Mouse (Mus musculus): ENCODE measurements around the gene Ucma. TPM values are rescaled to one million over a fixed set of nuclear protein-coding genes. Genes with fewer than 3 reads are reported as not detected.
A peak's percentile ranks its signal among the peaks of the same experiment; 100 is the strongest.

The Ucma gene
- polyA plus RNA-seq, 1 experiment from 2014 or later, result not detected

- WGBS, result 90% methylated on average over 11 of the region's 11 CpGs
- no peak for DNase-seq (ENCODE audit: low spot score)
- H3K27me3 ChIP-seq (replicated peaks; ENCODE audit: control insufficient read depth, insufficient read depth, low read length), result no peaks in the 10 kb centered on the region
- no peak overlapping the region for H3K9ac ChIP-seq (ENCODE audit: low read depth, low read length)
- no peak for ATAC-seq (replicated peaks; ENCODE audit: low FRiP score)
- H3K4me1 ChIP-seq (replicated peaks; ENCODE audit: control insufficient read depth, insufficient read depth, low read length), result no peaks in the 10 kb centered on the region
- no peaks in the 10 kb centered on the region for H3K9me3 ChIP-seq (ENCODE audit: control insufficient read depth, low read length)
- H3K4me2 ChIP-seq, result no peak overlapping the region
- no peak overlapping the region for H3K27ac ChIP-seq (ENCODE audit: low read depth, low read length)
- no peak overlapping the region for H3K4me3 ChIP-seq (ENCODE audit: low read depth, low read length)
- H3K36me3 ChIP-seq (ENCODE audit: control insufficient read depth, insufficient read depth, low read length), result peaks cover 58% of the 10 kb centered on the region
Observed at GRCm38 (mm10) chr2:4993584-4993983, 17.7 kb downstream of the Ucma start.

GRCm38 (mm10) chr2:4994436-4994835 is 18.5 kb downstream of the Ucma start:
- Histone ChIP-seq H3K9me3 (ENCODE audit: control insufficient read depth, low read length) (no peaks in the 10 kb centered on the region), H3K4me1 (replicated peaks; ENCODE audit: control insufficient read depth, insufficient read depth, low read length) (no peaks in the 10 kb centered on the region), H3K4me3 (ENCODE audit: low read depth, low read length) (no peak overlapping the region), H3K27me3 (replicated peaks; ENCODE audit: control insufficient read depth, insufficient read depth, low read length) (no peaks in the 10 kb centered on the region), H3K9ac (ENCODE audit: low read depth, low read length) (no peak overlapping the region), H3K4me2 (no peak overlapping the region), H3K27ac (ENCODE audit: low read depth, low read length) (no peak overlapping the region), H3K36me3 (ENCODE audit: control insufficient read depth, insufficient read depth, low read length) (peaks cover 60% of the 10 kb centered on the region)
- no peak for ATAC-seq (replicated peaks; ENCODE audit: low FRiP score)
- WGBS, result 89% methylated on average over 4 of the region's 4 CpGs
- DNase-seq (ENCODE audit: low spot score), result no peak

- H3K4me3 ChIP-seq (ENCODE audit: low read depth, low read length), result no peak overlapping the region
- H3K36me3 ChIP-seq (ENCODE audit: control insufficient read depth, insufficient read depth, low read length), result peaks cover 61% of the 10 kb centered on the region
- H3K4me2 ChIP-seq, result no peak overlapping the region
- WGBS, result 91% methylated on average over 11 of the region's 11 CpGs
- no peaks in the 10 kb centered on the region for H3K4me1 ChIP-seq (replicated peaks; ENCODE audit: control insufficient read depth, insufficient read depth, low read length)
- DNase-seq (ENCODE audit: low spot score), result no peak
- H3K9me3 ChIP-seq (ENCODE audit: control insufficient read depth, low read length), result no peaks in the 10 kb centered on the region
- no peaks in the 10 kb centered on the region for H3K27me3 ChIP-seq (replicated peaks; ENCODE audit: control insufficient read depth, insufficient read depth, low read length)
- no peak overlapping the region for H3K27ac ChIP-seq (ENCODE audit: low read depth, low read length)
- ATAC-seq (replicated peaks; ENCODE audit: low FRiP score), result no peak
- no peak overlapping the region for H3K9ac ChIP-seq (ENCODE audit: low read depth, low read length)
Observed at GRCm38 (mm10) chr2:4995646-4996045, 19.7 kb downstream of the Ucma start.

GRCm38 (mm10) chr2:4996421-4996824 is 20.5 kb downstream of the Ucma start:
- Histone ChIP-seq H3K4me2 (no peak overlapping the region), H3K36me3 (ENCODE audit: control insufficient read depth, insufficient read depth, low read length) (peaks cover 61% of the 10 kb centered on the region), H3K4me1 (replicated peaks; ENCODE audit: control insufficient read depth, insufficient read depth, low read length) (no peaks in the 10 kb centered on the region), H3K27me3 (replicated peaks; ENCODE audit: control insufficient read depth, insufficient read depth, low read length) (no peaks in the 10 kb centered on the region), H3K4me3 (ENCODE audit: low read depth, low read length) (no peak overlapping the region), H3K9me3 (ENCODE audit: control insufficient read depth, low read length) (no peaks in the 10 kb centered on the region), H3K27ac (ENCODE audit: low read depth, low read length) (no peak overlapping the region), H3K9ac (ENCODE audit: low read depth, low read length) (no peak overlapping the region)
- ATAC-seq (replicated peaks; ENCODE audit: low FRiP score) (no peak), DNase-seq (ENCODE audit: low spot score) (no peak)
- 91% methylated on average over 6 of the region's 6 CpGs for WGBS

GRCm38 (mm10) chr2:4998905-4999304 is 23.0 kb downstream of the Ucma start:
- H3K4me2 ChIP-seq, result no peak overlapping the region
- no peak for DNase-seq (ENCODE audit: low spot score)
- no peaks in the 10 kb centered on the region for H3K27me3 ChIP-seq (replicated peaks; ENCODE audit: control insufficient read depth, insufficient read depth, low read length)
- H3K27ac ChIP-seq (ENCODE audit: low read depth, low read length), result no peak overlapping the region
- no peak overlapping the region for H3K4me3 ChIP-seq (ENCODE audit: low read depth, low read length)
- no peaks in the 10 kb centered on the region for H3K4me1 ChIP-seq (replicated peaks; ENCODE audit: control insufficient read depth, insufficient read depth, low read length)
- no peak overlapping the region for H3K9ac ChIP-seq (ENCODE audit: low read depth, low read length)
- WGBS, result 78% methylated on average over 3 of the region's 3 CpGs
- H3K36me3 ChIP-seq (ENCODE audit: control insufficient read depth, insufficient read depth, low read length), result peaks cover 59% of the 10 kb centered on the region
- no peaks in the 10 kb centered on the region for H3K9me3 ChIP-seq (ENCODE audit: control insufficient read depth, low read length)
- ATAC-seq (replicated peaks; ENCODE audit: low FRiP score), result no peak

- no peaks in the 10 kb centered on the region for H3K9me3 ChIP-seq (ENCODE audit: control insufficient read depth, low read length)
- H3K4me1 ChIP-seq (replicated peaks; ENCODE audit: control insufficient read depth, insufficient read depth, low read length), result no peaks in the 10 kb centered on the region
- H3K9ac ChIP-seq (ENCODE audit: low read depth, low read length), result no peak overlapping the region
- 90% methylated on average over 6 of the region's 6 CpGs for WGBS
- DNase-seq (ENCODE audit: low spot score) (no peak), ATAC-seq (replicated peaks; ENCODE audit: low FRiP score) (no peak)
- peaks cover 60% of the 10 kb centered on the region for H3K36me3 ChIP-seq (ENCODE audit: control insufficient read depth, insufficient read depth, low read length)
- no peak overlapping the region for H3K27ac ChIP-seq (ENCODE audit: low read depth, low read length)
- H3K4me2 ChIP-seq, result no peak overlapping the region
- H3K4me3 ChIP-seq (ENCODE audit: low read depth, low read length), result no peak overlapping the region
- no peaks in the 10 kb centered on the region for H3K27me3 ChIP-seq (replicated peaks; ENCODE audit: control insufficient read depth, insufficient read depth, low read length)
Observed at GRCm38 (mm10) chr2:5001266-5001665, 25.3 kb downstream of the Ucma start.

- H3K36me3 ChIP-seq (ENCODE audit: control insufficient read depth, insufficient read depth, low read length), result peaks cover 56% of the 10 kb centered on the region
- H3K4me2 ChIP-seq, result no peak overlapping the region
- H3K4me3 ChIP-seq (ENCODE audit: low read depth, low read length), result no peak overlapping the region
- H3K27me3 ChIP-seq (replicated peaks; ENCODE audit: control insufficient read depth, insufficient read depth, low read length), result no peaks in the 10 kb centered on the region
- ATAC-seq (replicated peaks; ENCODE audit: low FRiP score) (no peak), DNase-seq (ENCODE audit: low spot score) (no peak)
- H3K9ac ChIP-seq (ENCODE audit: low read depth, low read length), result no peak overlapping the region
- H3K4me1 ChIP-seq (replicated peaks; ENCODE audit: control insufficient read depth, insufficient read depth, low read length), result peaks cover 11% of the 10 kb centered on the region
- WGBS, result 92% methylated on average over 4 of the region's 4 CpGs
- H3K27ac ChIP-seq (ENCODE audit: low read depth, low read length), result no peak overlapping the region
- H3K9me3 ChIP-seq (ENCODE audit: control insufficient read depth, low read length), result no peaks in the 10 kb centered on the region
Observed at GRCm38 (mm10) chr2:5007107-5007506, 31.2 kb downstream of the Ucma start.

- peak overlapping the region; percentile 82 for H3K9ac ChIP-seq (ENCODE audit: low read depth, low read length)
- H3K4me1 ChIP-seq (replicated peaks; ENCODE audit: control insufficient read depth, insufficient read depth, low read length), result peaks cover 11% of the 10 kb centered on the region
- H3K4me2 ChIP-seq, result peak overlapping the region; percentile 82
- DNase-seq (ENCODE audit: low spot score) (no peak), ATAC-seq (replicated peaks; ENCODE audit: low FRiP score) (peak; percentile 48; the same call in 1 of the 2 replicates)
- 10% methylated on average over 8 of the region's 8 CpGs for WGBS
- H3K27me3 ChIP-seq (replicated peaks; ENCODE audit: control insufficient read depth, insufficient read depth, low read length), result no peaks in the 10 kb centered on the region
- H3K4me3 ChIP-seq (ENCODE audit: low read depth, low read length), result peak overlapping the region; percentile 78
- peak overlapping the region; percentile 38 for H3K27ac ChIP-seq (ENCODE audit: low read depth, low read length)
- no peaks in the 10 kb centered on the region for H3K9me3 ChIP-seq (ENCODE audit: control insufficient read depth, low read length)
- peaks cover 24% of the 10 kb centered on the region for H3K36me3 ChIP-seq (ENCODE audit: control insufficient read depth, insufficient read depth, low read length)
Observed at GRCm38 (mm10) chr2:5011898-5012490, 36.1 kb downstream of the Ucma start.

GRCm38 (mm10) chr2:5012491-5013324 is 36.8 kb downstream of the Ucma start, which contains the start of gene Mcm10:
TSS of gene Mcm10 (minus strand) at chr2:5012791.
- peak within 1 kb of the TSS; percentile 82 for H3K9ac ChIP-seq (ENCODE audit: low read depth, low read length)
- no peaks in the 10 kb centered on the region for H3K27me3 ChIP-seq (replicated peaks; ENCODE audit: control insufficient read depth, insufficient read depth, low read length)
- H3K4me1 ChIP-seq (replicated peaks; ENCODE audit: control insufficient read depth, insufficient read depth, low read length), result peaks cover 11% of the 10 kb centered on the region
- DNase-seq (ENCODE audit: low spot score), result peak; percentile 94
- 3% methylated on average over 32 of the region's 32 CpGs for WGBS
- H3K36me3 ChIP-seq (ENCODE audit: control insufficient read depth, insufficient read depth, low read length), result peaks cover 18% of the 10 kb centered on the region
- no peaks in the 10 kb centered on the region for H3K9me3 ChIP-seq (ENCODE audit: control insufficient read depth, low read length)
- peak within 1 kb of the TSS; percentile 78 for H3K4me3 ChIP-seq (ENCODE audit: low read depth, low read length)
- H3K4me2 ChIP-seq, result peak within 1 kb of the TSS; percentile 82
- peak within 1 kb of the TSS; percentile 38 for H3K27ac ChIP-seq (ENCODE audit: low read depth, low read length)
- ATAC-seq (replicated peaks; ENCODE audit: low FRiP score), result peak; percentile 99

Measured in liver, embryonic 11.5 days (tissue).